Mouse (Mus musculus) brain, embryonic 14.5 days (tissue): ENCODE data around the gene Fars2.

Experiments
- CTCF ChIP-seq: fragments of 200-500 bp; IDR thresholded peaks from 2 replicates; pipeline ENCODE4 v1.5.1; 2012; ENCODE audit warnings: inconsistent platforms, mild to moderate bottlenecking, moderate library complexity, borderline replicate concordance; ENCODE audit not compliant: insufficient read depth, insufficient read length; ENCODE audit errors: extremely low read depth
- POLR2A ChIP-seq: fragments of 200-500 bp; IDR thresholded peaks from 2 replicates; pipeline ENCODE4 v1.6.1; 2012; ENCODE audit warnings: mild to moderate bottlenecking, inconsistent platforms, borderline replicate concordance; ENCODE audit not compliant: poor library complexity, insufficient read depth, insufficient read length, severe bottlenecking; ENCODE audit errors: extremely low read depth

- TF ChIP-seq CTCF (no peak), POLR2A (no peak)
These were observed 14.2 kb downstream of the Fars2 start for GRCm38 (mm10) chr13:36131401-36131800.
